Mouse (Mus musculus): Measurements from ENCODE around the gene Plxna2. TPM values are rescaled to one million over a fixed set of nuclear protein-coding genes. Genes with fewer than 3 reads are reported as not detected.

Plxna2 gene
- total and polyA plus RNA-seq, 3 experiments = under 0.01 to 0.03 TPM; not detected in 1

- DNase-seq (ENCODE audit: low read depth, low spot score) = no peak
- no peak overlapping the region for H3K4me3 ChIP-seq (ENCODE audit: control insufficient read depth in 1 of 2, insufficient read depth in 1 of 2, low read depth in 2 of 2, low read length in 2 of 2)
- H3K4me1 ChIP-seq (ENCODE audit: control insufficient read depth in 1 of 2, insufficient read depth in 2 of 2, low read length in 2 of 2) = no peaks in the 10 kb centered on the region
- no peaks in the 10 kb centered on the region for H3K79me2 ChIP-seq (ENCODE audit: control insufficient read depth, insufficient read depth, low read length, poor library complexity)
- peaks cover 0 to 1% of the 10 kb centered on the region in 2 experiments; a peak in 1 of 4 replicates for H3K27me3 ChIP-seq (ENCODE audit: control insufficient read depth in 1 of 2, insufficient read depth in 2 of 2, low read length in 2 of 2)
- no peak overlapping the region for H3K9ac ChIP-seq (ENCODE audit: control insufficient read depth, low read depth, low read length, poor library complexity, severe bottlenecking)
- TF ChIP-seq CHD1 (IDR thresholded peaks at IDR 0.05; ENCODE audit: low read depth, low read length) = no peak
- no peak for TF ChIP-seq POLR2AphosphoS5 (IDR thresholded peaks at IDR 0.05; ENCODE audit: borderline replicate concordance, low read depth, low read length)
- TF ChIP-seq ETS1 (IDR thresholded peaks at IDR 0.05; ENCODE audit: low read depth, low read length) = no peak
- no peak for TF ChIP-seq RAD21 (IDR thresholded peaks at IDR 0.05; ENCODE audit: low read depth, low read length)
- no peak for TF ChIP-seq ZNF384 (IDR thresholded peaks at IDR 0.05; ENCODE audit: low read depth, low read length)
- TF ChIP-seq SIN3A (IDR thresholded peaks at IDR 0.05; ENCODE audit: low read length) = no peak
- no peak for TF ChIP-seq CTCF (IDR thresholded peaks at IDR 0.05 in 2 of 3, conservative IDR thresholded peaks at IDR 0.05 in 1 of 3; ENCODE audit: control insufficient read depth in 1 of 3, insufficient read depth in 1 of 3, low read depth in 2 of 3, low read length in 3 of 3, poor library complexity in 1 of 3, severe bottlenecking in 1 of 3)
- no peaks in the 10 kb centered on the region for H3K36me3 ChIP-seq (ENCODE audit: control insufficient read depth in 1 of 2, insufficient read depth in 2 of 2, low read length in 2 of 2)
- H3K27ac ChIP-seq (ENCODE audit: control insufficient read depth, low read depth, low read length) = no peak overlapping the region
- H3K9me3 ChIP-seq (replicated peaks; ENCODE audit: insufficient read depth, low read length) = no peaks in the 10 kb centered on the region
These were observed 85.2 kb downstream of the Plxna2 start for GRCm38 (mm10) chr1:194703235-194703634.

GRCm38 (mm10) chr1:194704171-194704855, 86.3 kb downstream of the Plxna2 start:
- no peak for DNase-seq (ENCODE audit: low read depth, low spot score)
- Histone ChIP-seq H3K4me1 (ENCODE audit: control insufficient read depth in 1 of 2, insufficient read depth in 2 of 2, low read length in 2 of 2) (no peaks in the 10 kb centered on the region), H3K9me3 (replicated peaks; ENCODE audit: insufficient read depth, low read length) (no peaks in the 10 kb centered on the region), H3K36me3 (ENCODE audit: control insufficient read depth in 1 of 2, insufficient read depth in 2 of 2, low read length in 2 of 2) (no peaks in the 10 kb centered on the region), H3K9ac (ENCODE audit: control insufficient read depth, low read depth, low read length, poor library complexity, severe bottlenecking) (no peak overlapping the region), H3K79me2 (ENCODE audit: control insufficient read depth, insufficient read depth, low read length, poor library complexity) (no peaks in the 10 kb centered on the region), H3K4me3 (ENCODE audit: control insufficient read depth in 1 of 2, insufficient read depth in 1 of 2, low read depth in 2 of 2, low read length in 2 of 2) (no peak overlapping the region), H3K27me3 (ENCODE audit: control insufficient read depth in 1 of 2, insufficient read depth in 2 of 2, low read length in 2 of 2) (no peaks in the 10 kb centered on the region), H3K27ac (ENCODE audit: control insufficient read depth, low read depth, low read length) (no peak overlapping the region)
- TF ChIP-seq NELFE (IDR thresholded peaks at IDR 0.05; ENCODE audit: low read depth, low read length) = no peak
- no peak for TF ChIP-seq TBP (IDR thresholded peaks at IDR 0.05; ENCODE audit: low read depth, low read length)
- no peak for TF ChIP-seq POLR2AphosphoS2 (IDR thresholded peaks at IDR 0.05; ENCODE audit: low read length)

DNA sequence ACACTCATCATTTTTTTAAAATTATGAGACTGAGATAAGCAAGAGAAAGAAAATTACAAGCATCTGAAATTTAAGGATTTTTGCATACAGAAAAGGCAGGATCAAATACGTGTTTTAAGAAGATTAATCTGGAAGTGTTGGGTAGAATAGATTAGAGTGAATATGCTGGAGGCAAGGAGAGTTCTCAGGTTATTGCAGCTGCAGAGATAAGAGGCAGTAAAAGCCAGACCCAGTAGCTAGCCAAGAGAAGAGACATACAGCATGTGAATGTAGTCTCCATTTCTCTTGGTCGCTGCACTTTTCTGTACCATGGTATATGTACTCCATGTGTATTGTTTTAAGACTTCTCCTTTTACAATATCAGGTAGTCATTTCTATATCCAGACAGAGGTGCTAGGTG, 88.5 kb downstream of the Plxna2 start:
- no peak for DNase-seq (ENCODE audit: low read depth, low spot score)
- no peak for TF ChIP-seq EP300 (IDR thresholded peaks at IDR 0.05; ENCODE audit: low read depth in 1 of 2, low read length in 2 of 2)
- TF ChIP-seq MYB (IDR thresholded peaks at IDR 0.05; ENCODE audit: low read depth, low read length) = no peak
- TF ChIP-seq MEF2A (IDR thresholded peaks at IDR 0.05; ENCODE audit: extremely low read depth, insufficient replicate concordance, low read depth, low read length, poor library complexity, severe bottlenecking) = no peak
- TF ChIP-seq MAX (IDR thresholded peaks at IDR 0.05; ENCODE audit: low read length) = no peak
- no peak for TF ChIP-seq TBP (IDR thresholded peaks at IDR 0.05; ENCODE audit: low read depth, low read length)
- no peak for TF ChIP-seq GABPA (IDR thresholded peaks at IDR 0.05; ENCODE audit: low read depth, low read length)
- no peak for TF ChIP-seq CTCF (IDR thresholded peaks at IDR 0.05 in 2 of 3, conservative IDR thresholded peaks at IDR 0.05 in 1 of 3; ENCODE audit: control insufficient read depth in 1 of 3, insufficient read depth in 1 of 3, low read depth in 2 of 3, low read length in 3 of 3, poor library complexity in 1 of 3, severe bottlenecking in 1 of 3)
- no peak for TF ChIP-seq GATA1 (IDR thresholded peaks at IDR 0.05; ENCODE audit: low read depth, low read length)
- no peak for TF ChIP-seq MAZ (IDR thresholded peaks at IDR 0.05; ENCODE audit: low read depth, low read length)
- no peak for TF ChIP-seq MAFK (IDR thresholded peaks at IDR 0.05; ENCODE audit: borderline replicate concordance, low read depth, low read length)
- TF ChIP-seq TCF12 (IDR thresholded peaks at IDR 0.05; ENCODE audit: low read depth, low read length) = no peak
- TF ChIP-seq NRF1 (IDR thresholded peaks at IDR 0.05; ENCODE audit: insufficient read depth, low read depth, low read length, poor library complexity, severe bottlenecking) = no peak
- TF ChIP-seq ZMIZ1 (IDR thresholded peaks at IDR 0.05; ENCODE audit: low read depth, low read length) = no peak
- TF ChIP-seq HCFC1 (IDR thresholded peaks at IDR 0.05; ENCODE audit: low read depth, low read length) = no peak
- no peak for TF ChIP-seq USF1 (IDR thresholded peaks at IDR 0.05; ENCODE audit: low read depth, low read length)
- no peaks in the 10 kb centered on the region for H3K79me2 ChIP-seq (ENCODE audit: control insufficient read depth, insufficient read depth, low read length, poor library complexity)

More for the DNA sequence above, 88.5 kb downstream of the Plxna2 start:
- no peaks in the 10 kb centered on the region for H3K9me3 ChIP-seq (replicated peaks; ENCODE audit: insufficient read depth, low read length)
- H3K4me3 ChIP-seq (ENCODE audit: control insufficient read depth in 1 of 2, insufficient read depth in 1 of 2, low read depth in 2 of 2, low read length in 2 of 2) = no peak overlapping the region
- H3K36me3 ChIP-seq (ENCODE audit: control insufficient read depth in 1 of 2, insufficient read depth in 2 of 2, low read length in 2 of 2) = no peaks in the 10 kb centered on the region
- H3K9ac ChIP-seq (ENCODE audit: control insufficient read depth, low read depth, low read length, poor library complexity, severe bottlenecking) = no peak overlapping the region
- no peak overlapping the region for H3K27ac ChIP-seq (ENCODE audit: control insufficient read depth, low read depth, low read length)
- H3K27me3 ChIP-seq (ENCODE audit: control insufficient read depth in 1 of 2, insufficient read depth in 2 of 2, low read length in 2 of 2) = no peaks in the 10 kb centered on the region
- no peaks in the 10 kb centered on the region for H3K4me1 ChIP-seq (ENCODE audit: control insufficient read depth in 1 of 2, insufficient read depth in 2 of 2, low read length in 2 of 2)

Measured in MEL (cell line).